Mouse (Mus musculus) embryonic facial prominence, embryonic 14.5 days (tissue): ENCODE results near the gene Mesp2. TPM values are rescaled to one million over a fixed set of nuclear protein-coding genes. Genes with fewer than 3 reads are reported as not detected.

Source experiments
- ATAC-seq: fragments of 200-750 bp; cut with Nextera tagmentation; 2 replicates; pipeline ENCODE4 v1.8.0; 2017; ENCODE audit warnings: low read depth, moderate number of reproducible peaks, moderate TSS enrichment
- DNase-seq: peaks from one replicate; pipeline ENCODE4 v3.0.0-alpha.2; 2015; ENCODE audit warnings: low spot score
- H3K27ac ChIP-seq: fragments of 300-500 bp; sonication (generic); replicated peaks from 2 replicates; pipeline ENCODE4 v1.5.1; 2014; ENCODE audit warnings: low read depth, mild to moderate bottlenecking, low read length, moderate library complexity
- H3K27me3 ChIP-seq: fragments of 300-500 bp; sonication (generic); replicated peaks from 2 replicates; pipeline ENCODE4 v1.6.1; 2014; ENCODE audit warnings: low read length; ENCODE audit not compliant: control insufficient read depth, insufficient read depth
- H3K36me3 ChIP-seq: fragments of 300-500 bp; sonication (generic); 2 replicates; pipeline ENCODE4 v1.6.1; 2014; ENCODE audit warnings: low read length, mixed read lengths; ENCODE audit not compliant: control insufficient read depth, insufficient read depth
- H3K4me1 ChIP-seq: fragments of 300-500 bp; sonication (generic); 2 replicates; pipeline ENCODE4 v1.6.1; 2014; ENCODE audit warnings: antibody characterized with exemption, low read length; ENCODE audit not compliant: control insufficient read depth, insufficient read depth
- H3K4me2 ChIP-seq: fragments of 300-500 bp; sonication (generic); 2 replicates; pipeline ENCODE4 v1.6.1; 2014; ENCODE audit warnings: low read depth, mild to moderate bottlenecking, low read length, moderate library complexity, mixed read lengths
- H3K4me3 ChIP-seq: fragments of 300-500 bp; sonication (generic); 2 replicates; pipeline ENCODE4 v1.5.1; 2014; ENCODE audit warnings: low read depth, mild to moderate bottlenecking, low read length
- H3K9ac ChIP-seq: fragments of 300-500 bp; sonication (generic); 2 replicates; pipeline ENCODE4 v1.6.1; 2014; ENCODE audit warnings: low read depth, mild to moderate bottlenecking, low read length, moderate library complexity, mixed read lengths
- H3K9me3 ChIP-seq: fragments of 300-500 bp; sonication (generic); 2 replicates; pipeline ENCODE4 v1.6.1; 2016; ENCODE audit warnings: low read length; ENCODE audit not compliant: control insufficient read depth
- WGBS: fragments of 180-500 bp; shearing (Covaris S2); extraction: QIAGEN DNeasy Blood & Tissue Kit; methylation state at CpG from one replicate; pipeline ENCODE4 v1.1.7; 2014; 5-methylcytosine and 5-hydroxymethylcytosine counted together
- polyA plus RNA-seq: library from polyadenylated mRNA; unstranded; fragments of >200 nt; fragmentation: Nextera tagmentation; extraction: Ambion mirVana; gene quantifications from 2 replicates; pipeline ENCODE4 v1.2.1, GENCODE M21; 2014

The Mesp2 gene
- polyA plus RNA-seq, 1 experiment from 2014 or later, result 0.72 TPM

DNA sequence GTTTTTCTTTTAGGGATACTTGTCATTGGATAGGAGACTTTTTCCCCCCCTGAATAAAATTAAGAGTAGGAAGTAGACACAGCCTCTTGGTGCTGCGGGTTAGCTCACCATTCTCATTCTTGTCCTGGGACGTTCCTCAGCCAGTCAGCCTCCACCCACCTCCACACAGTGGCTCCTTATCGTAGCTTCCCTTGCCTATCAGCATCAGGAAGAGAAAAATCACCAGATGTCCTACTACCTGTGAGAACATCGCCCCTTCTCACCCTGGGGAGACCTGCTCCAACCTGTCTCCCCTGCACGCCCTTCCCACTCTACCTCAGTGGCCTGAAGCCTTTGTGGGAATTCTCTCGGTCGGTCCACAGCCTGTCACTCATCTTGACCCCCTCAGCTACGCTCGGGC lies 50.3 kb downstream of the Mesp2 start, which contains the start of gene Anpep:
Anpep (minus strand) TSS at position 249 of the 400 bp plus-strand sequence.
- Histone ChIP-seq H3K9me3 (no peaks in the 10 kb centered on the region), H3K9ac (no peak within 1 kb of the TSS), H3K4me3 (no peak within 1 kb of the TSS), H3K27me3 (no peaks in the 10 kb centered on the region), H3K27ac (no peak within 1 kb of the TSS), H3K4me2 (no peak within 1 kb of the TSS), H3K36me3 (no peaks in the 10 kb centered on the region), H3K4me1 (peaks cover 12% of the 10 kb centered on the region)
- WGBS, result 61% methylated on average over 9 of the region's 9 CpGs
- no peak for ATAC-seq
- DNase-seq, result no peak

DNA sequence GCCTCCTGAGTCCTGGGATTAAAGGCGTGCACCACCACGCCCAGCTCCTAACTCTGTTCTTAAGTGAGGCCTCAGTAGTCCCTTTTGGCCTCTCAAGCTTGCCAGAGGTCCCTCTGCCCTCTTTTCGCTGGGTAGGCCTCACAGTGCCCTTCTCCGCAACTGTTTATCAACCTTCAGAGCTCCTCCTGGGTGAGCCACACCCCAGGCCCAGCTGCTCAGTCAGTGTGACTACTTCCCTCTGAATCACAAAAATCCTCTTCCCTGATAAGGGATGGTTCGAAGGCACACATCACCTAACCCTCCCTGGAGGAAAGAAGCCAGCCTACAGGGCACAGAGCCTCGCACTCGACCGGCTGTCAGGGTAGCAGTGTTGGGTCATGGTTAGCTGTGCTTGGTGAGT lies 51.3 kb downstream of the Mesp2 start:
- DNase-seq (no peak), ATAC-seq (no peak)
- Histone ChIP-seq H3K4me3 (no peak overlapping the region), H3K4me1 (peaks cover 12% of the 10 kb centered on the region), H3K9me3 (no peaks in the 10 kb centered on the region), H3K36me3 (no peaks in the 10 kb centered on the region), H3K9ac (no peak overlapping the region), H3K27ac (no peak overlapping the region), H3K4me2 (no peak overlapping the region), H3K27me3 (no peaks in the 10 kb centered on the region)
- 89% methylated on average over 8 of the region's 8 CpGs for WGBS

Other genes with a start within 250 kb of the Mesp2 start
- 0.39 and 0.65 TPM in 2 replicates for gene Rhcg, start 193.1 kb upstream of the Mesp2 start, polyA plus RNA-seq
- 7.4 and 7.7 TPM in 2 replicates for gene Ticrr, start 150.5 kb upstream of the Mesp2 start, polyA plus RNA-seq
- gene Kif7, start 95.0 kb upstream of the Mesp2 start, polyA plus RNA-seq, result 5.3 and 6.2 TPM in 2 replicates
- 0.50 and 1.7 TPM in 2 replicates for gene Plin1, start 77.8 kb upstream of the Mesp2 start, polyA plus RNA-seq
- 9.2 and 9.4 TPM in 2 replicates for gene Pex11a, start 67.6 kb upstream of the Mesp2 start, polyA plus RNA-seq
- 0.17 and 1.3 TPM in 2 replicates for gene Wdr93, start 67.6 kb upstream of the Mesp2 start, polyA plus RNA-seq
- gene Mesp1, start 16.9 kb upstream of the Mesp2 start, polyA plus RNA-seq, result 0.21 and 0.35 TPM in 2 replicates
- gene Anpep, start 50.3 kb downstream of the Mesp2 start, polyA plus RNA-seq, result 20.8 and 30.5 TPM in 2 replicates
- gene Ap3s2, start 109.9 kb downstream of the Mesp2 start, polyA plus RNA-seq, result 30.0 and 31.9 TPM in 2 replicates
- gene Arpin, start 124.6 kb downstream of the Mesp2 start, polyA plus RNA-seq, result 22.1 and 23.6 TPM in 2 replicates
- 14.2 and 14.3 TPM in 2 replicates for gene Zfp710, start 214.1 kb downstream of the Mesp2 start, polyA plus RNA-seq